Mouse (Mus musculus) mesoderm, embryonic 11.5 days (tissue): ENCODE results near the gene Slc1a1.

Source experiments
- DNase-seq: peaks from one replicate; pipeline ENCODE4 v3.0.0-alpha.2; 2012; ENCODE audit warnings: low read depth, low spot score

Slc1a1 gene

DNA sequence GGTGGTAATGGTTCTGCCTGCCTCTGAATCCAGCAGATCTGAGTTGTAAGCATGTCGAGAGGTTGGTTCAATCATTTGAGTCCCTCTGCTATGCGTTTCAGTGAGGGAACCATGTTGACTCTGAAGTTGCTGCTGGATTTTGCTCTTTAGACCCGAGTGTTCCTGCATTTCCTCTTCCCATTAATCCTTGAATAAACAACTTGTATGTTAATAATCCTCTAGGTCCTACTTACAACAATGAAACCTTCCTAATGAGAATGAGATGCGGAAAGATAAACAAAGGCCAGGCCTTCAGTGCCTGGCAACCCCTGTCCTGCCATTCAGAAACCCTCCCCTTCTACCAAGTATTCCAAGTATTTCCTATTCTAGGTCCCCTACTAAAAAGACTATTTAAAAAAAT, 81.6 kb downstream of the Slc1a1 start:
- no peak for DNase-seq

DNA sequence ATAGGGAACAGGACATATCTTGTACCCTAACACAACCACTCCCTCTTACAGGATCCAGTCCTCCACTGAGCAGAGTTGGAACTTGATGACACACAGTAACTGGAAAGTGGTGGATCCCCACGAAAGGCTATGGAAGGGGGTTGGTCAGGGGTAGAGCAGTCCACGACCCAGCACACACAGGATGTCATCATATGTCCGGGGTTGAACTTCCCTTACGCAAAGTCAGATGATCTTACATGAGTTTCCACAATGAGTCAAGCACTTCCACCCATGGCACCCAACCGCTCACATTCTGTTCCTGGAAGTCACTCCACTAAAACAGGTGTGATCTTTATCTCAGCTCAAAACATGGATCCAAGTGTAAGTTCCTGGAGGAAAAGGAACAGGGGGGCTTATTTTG, 83.0 kb downstream of the Slc1a1 start:
- no peak for DNase-seq

DNA sequence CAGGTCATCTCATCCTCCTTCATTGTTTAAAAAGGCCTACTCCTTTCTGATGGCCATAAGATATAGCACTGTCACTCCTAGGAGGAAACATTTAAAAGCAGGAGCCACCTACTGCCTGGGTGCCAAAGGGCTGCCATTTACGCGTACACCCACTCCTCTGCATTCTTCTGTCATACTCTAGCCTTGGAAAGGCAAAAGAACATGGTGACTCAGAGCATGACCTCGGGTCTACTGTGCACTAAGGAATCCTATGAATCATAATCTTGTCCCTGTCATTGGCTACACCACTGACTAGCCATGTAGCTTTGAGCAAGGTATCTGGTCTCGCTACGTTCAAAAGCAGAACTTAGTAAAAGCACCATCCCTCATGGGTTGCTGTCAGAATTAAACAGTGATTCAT, 91.5 kb downstream of the Slc1a1 start:
- DNase-seq, result no peak

GRCm38 (mm10) chr19:28927396-28927795, 92.5 kb downstream of the Slc1a1 start:
- DNase-seq, result no peak

- no peak for DNase-seq
Measured at GRCm38 (mm10) chr19:28929034-28929433, 94.2 kb downstream of the Slc1a1 start.

- DNase-seq, result no peak
Measured at GRCm38 (mm10) chr19:28934897-28935296, 100.0 kb downstream of the Slc1a1 start.

- DNase-seq, result peak; percentile 13
Measured at GRCm38 (mm10) chr19:28940135-28940874, 105.5 kb downstream of the Slc1a1 start.

- no peak for DNase-seq
Measured at GRCm38 (mm10) chr19:28941271-28941670, 106.4 kb downstream of the Slc1a1 start.

DNA sequence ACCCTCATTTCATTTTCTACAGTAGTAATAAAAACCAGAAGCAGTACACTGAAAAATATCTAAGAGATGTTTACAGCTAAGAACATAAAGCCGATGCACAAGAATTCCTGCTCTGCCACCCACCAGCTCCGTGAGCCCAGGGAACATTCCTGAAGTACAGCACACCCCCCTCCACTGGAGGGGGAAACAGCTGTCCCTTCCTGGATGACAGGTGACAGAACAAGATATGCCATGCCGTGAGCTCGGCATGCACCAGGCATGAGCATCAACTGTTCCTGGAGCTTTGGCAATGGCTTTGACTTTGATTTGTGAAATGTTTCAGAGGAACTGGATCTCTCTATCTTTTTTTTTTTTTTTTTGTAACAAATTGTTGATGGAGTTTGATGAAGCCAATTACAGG, 111.9 kb downstream of the Slc1a1 start:
- DNase-seq, result peak; percentile 36

DNA sequence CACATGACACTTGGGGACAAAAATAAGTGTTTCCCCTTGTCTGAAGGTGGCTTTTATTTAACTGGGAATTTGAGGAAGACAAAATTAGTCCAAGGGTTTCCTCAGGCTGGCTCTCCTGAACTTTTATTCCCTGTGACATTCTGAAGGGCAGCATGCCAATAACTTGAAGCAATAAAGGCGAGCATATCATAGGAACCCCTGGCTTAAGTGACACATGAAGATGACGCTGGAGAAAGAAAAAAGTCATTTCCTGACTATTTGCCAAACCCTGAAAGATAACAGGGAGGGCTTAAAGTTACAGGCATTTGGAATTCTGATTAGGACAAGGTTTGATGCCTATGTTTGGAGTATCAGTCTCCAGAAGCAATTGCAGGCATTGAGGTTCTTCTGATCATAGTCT, 112.5 kb downstream of the Slc1a1 start:
- no peak for DNase-seq

- DNase-seq, result no peak
Measured at GRCm38 (mm10) chr19:28951251-28951650, 116.4 kb downstream of the Slc1a1 start.

- DNase-seq, result no peak
Measured at GRCm38 (mm10) chr19:28963113-28963512, 128.3 kb downstream of the Slc1a1 start.

DNA sequence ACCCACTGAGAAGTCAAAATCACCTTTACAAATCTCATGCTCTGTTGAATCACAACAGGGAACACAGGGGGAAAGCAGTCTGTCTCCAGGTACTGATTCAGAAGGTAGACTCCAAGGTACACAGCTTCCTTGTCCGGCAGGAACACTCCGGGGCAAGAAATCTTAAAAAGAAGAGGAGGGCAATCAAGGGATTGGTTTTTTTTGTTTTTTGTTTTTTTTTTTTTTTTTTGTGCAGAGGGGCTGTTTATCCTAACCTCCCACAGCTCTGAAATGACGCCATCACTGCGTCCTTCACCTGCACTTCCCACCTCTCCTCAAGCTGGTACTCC, 128.6 kb downstream of the Slc1a1 start:
- DNase-seq, result no peak
